Comparison of ENCODE assay signal across 8 mouse cellular contexts in genomic region chr7:114416021-114416845, GRCm38 (mm10). TPM values are rescaled to one million over a fixed set of nuclear protein-coding genes. Genes with fewer than 3 reads are reported as not detected.
DNase-seq lines count a peak whose midpoint lies in the region; ATAC-seq lines count a peak whose summit lies in the region.

No protein-coding gene starts in this region.

- H3K36me3 ChIP-seq in embryonic facial prominence, embryonic 12.5 days: no peaks in the 10 kb centered on the region
- no peaks in the 10 kb centered on the region for H3K36me3 ChIP-seq in heart, embryonic 14.5 days (ENCODE audit: control insufficient read depth, insufficient read depth, low read length)
- H3K36me3 ChIP-seq in liver, embryonic 12.5 days: no peaks in the 10 kb centered on the region
- no peaks in the 10 kb centered on the region for H3K36me3 ChIP-seq in stomach, embryonic 16.5 days (ENCODE audit: control insufficient read depth, insufficient read depth, low read length)

- peak overlapping the region; percentile 86 for H3K27ac ChIP-seq in embryonic facial prominence, embryonic 12.5 days
- peak overlapping the region; percentile 51 to 85; a peak in 3 of 4 replicates for H3K27ac ChIP-seq in heart, embryonic 14.5 days (replicated peaks in 1 of 2; ENCODE audit: control insufficient read depth in 1 of 2, insufficient read depth in 1 of 2, low read depth in 2 of 2, low read length in 2 of 2)
- H3K27ac ChIP-seq in liver, embryonic 12.5 days: peak overlapping the region; percentile 69; the same call in 1 of the 2 replicates
- peak overlapping the region; percentile 80 for H3K27ac ChIP-seq in stomach, embryonic 16.5 days (ENCODE audit: low read length)

- H3K4me3 ChIP-seq in embryonic facial prominence, embryonic 12.5 days: peak overlapping the region; percentile 89
- H3K4me3 ChIP-seq in heart, embryonic 14.5 days (ENCODE audit: control insufficient read depth in 1 of 2, insufficient read depth in 1 of 2, low read depth in 1 of 2, low read length in 2 of 2): peak overlapping the region; percentile 95 to 96
- H3K4me3 ChIP-seq in liver, embryonic 12.5 days: peak overlapping the region; percentile 77
- H3K4me3 ChIP-seq in stomach, embryonic 16.5 days (replicated peaks; ENCODE audit: low read length): peak overlapping the region; percentile 84

- H3K4me1 ChIP-seq in embryonic facial prominence, embryonic 12.5 days: peaks cover 15% of the 10 kb centered on the region; the same call in 1 of the 2 replicates
- peaks cover 2 to 8% of the 10 kb centered on the region in 2 experiments; a peak in 2 of 4 replicates for H3K4me1 ChIP-seq in heart, embryonic 14.5 days (ENCODE audit: control insufficient read depth in 2 of 2, insufficient read depth in 2 of 2, low read length in 2 of 2)
- peaks cover 19% of the 10 kb centered on the region; the same call in 1 of the 2 replicates for H3K4me1 ChIP-seq in liver, embryonic 12.5 days
- no peaks in the 10 kb centered on the region; the same call in none of the 2 replicates for H3K4me1 ChIP-seq in stomach, embryonic 16.5 days (ENCODE audit: control insufficient read depth, insufficient read depth, low read length)

- peak; percentile 64 to 69 for DNase-seq in B cell, adult 2 months
- DNase-seq in adrenal gland, postnatal 25 days: peak; percentile 20
- DNase-seq in kidney, postnatal 10 days: peak; percentile 49
- DNase-seq in naive thymus-derived CD4-positive, alpha-beta T cell, adult 2 months (ENCODE audit: low read depth): peak; percentile 65

- peak; percentile 76 for ATAC-seq in embryonic facial prominence, embryonic 12.5 days (ENCODE audit: insufficient number of reproducible peaks, insufficient read depth, low FRiP score, low TSS enrichment)
- ATAC-seq in heart, embryonic 14.5 days (ENCODE audit: insufficient number of reproducible peaks, insufficient read depth, low FRiP score, low read depth): peak; percentile 43
- peak; percentile 21; the same call in 1 of the 2 replicates for ATAC-seq in liver, embryonic 12.5 days
- peak; percentile 33; the same call in 1 of the 2 replicates for ATAC-seq in stomach, embryonic 16.5 days (ENCODE audit: insufficient read depth, low FRiP score)

- whole genome bisulfite sequencing in embryonic facial prominence, embryonic 12.5 days: under 1% methylated on average over 66 of the region's 66 CpGs
- under 1% methylated on average over 66 of the region's 66 CpGs for WGBS in heart, embryonic 14.5 days
- WGBS in liver, embryonic 12.5 days (ENCODE audit: insufficient replicate concordance): under 1% methylated on average over 45 of the region's 66 CpGs
- under 1% methylated on average over 63 of the region's 66 CpGs for WGBS in stomach, embryonic 16.5 days

- no peaks in the 10 kb centered on the region for H3K27me3 ChIP-seq in embryonic facial prominence, embryonic 12.5 days
- H3K27me3 ChIP-seq in heart, embryonic 14.5 days (ENCODE audit: control insufficient read depth, insufficient read depth, low read length): no peaks in the 10 kb centered on the region
- H3K27me3 ChIP-seq in liver, embryonic 12.5 days (replicated peaks): peaks cover 27% of the 10 kb centered on the region
- H3K27me3 ChIP-seq in stomach, embryonic 16.5 days (ENCODE audit: control insufficient read depth, insufficient read depth, low read length): no peaks in the 10 kb centered on the region

- H3K9ac ChIP-seq in embryonic facial prominence, embryonic 12.5 days: peak overlapping the region; percentile 85
- peak overlapping the region; percentile 84 for H3K9ac ChIP-seq in heart, embryonic 14.5 days (ENCODE audit: low read length)
- H3K9ac ChIP-seq in liver, embryonic 12.5 days: peak overlapping the region; percentile 81
- peak overlapping the region; percentile 87 for H3K9ac ChIP-seq in stomach, embryonic 16.5 days (ENCODE audit: low read length)

- peak overlapping the region; percentile 95 for H3K4me2 ChIP-seq in embryonic facial prominence, embryonic 12.5 days (replicated peaks)
- H3K4me2 ChIP-seq in heart, embryonic 14.5 days (ENCODE audit: low read length): peak overlapping the region; percentile 97
- H3K4me2 ChIP-seq in liver, embryonic 12.5 days: peak overlapping the region; percentile 96
- peak overlapping the region; percentile 91 for H3K4me2 ChIP-seq in stomach, embryonic 16.5 days (ENCODE audit: low read depth, low read length)

- H3K9me3 ChIP-seq in embryonic facial prominence, embryonic 12.5 days: no peaks in the 10 kb centered on the region
- no peaks in the 10 kb centered on the region for H3K9me3 ChIP-seq in heart, embryonic 14.5 days (ENCODE audit: control insufficient read depth, low read length)
- no peaks in the 10 kb centered on the region for H3K9me3 ChIP-seq in liver, embryonic 12.5 days (replicated peaks)
- no peaks in the 10 kb centered on the region for H3K9me3 ChIP-seq in stomach, embryonic 16.5 days (replicated peaks; ENCODE audit: control insufficient read depth, low read length)

RNA-seq across cellular contexts. Expression of gene Pde3b, which starts 1.2 kb away (rescaled TPM):
- total RNA-seq in adrenal gland, postnatal 25 days (2021): 22.9 and 33.1 TPM in 2 replicates
- 8.0 and 9.7 TPM in 2 replicates for polyA plus RNA-seq in embryonic facial prominence, embryonic 12.5 days (2016; fragmentation: Nextera tagmentation; extraction: Ambion mirVana)
- 7.5 and 8.9 TPM in 2 replicates for polyA plus RNA-seq in heart, embryonic 14.5 days (2014; fragmentation: Nextera tagmentation; extraction: Ambion mirVana)
- polyA plus RNA-seq in liver, embryonic 12.5 days (2016; fragmentation: Nextera tagmentation; extraction: Ambion mirVana): 5.1 and 5.2 TPM in 2 replicates
- polyA plus RNA-seq in stomach, embryonic 16.5 days (2015; fragmentation: Nextera tagmentation; extraction: Ambion mirVana): 2.6 and 3.5 TPM in 2 replicates

Comparison
In these comparisons a context has a peak if more than half of its experiments do, and no peak if none do; other contexts are left out.
1. Peak in every context shown above with its lines: DNase-seq, ATAC-seq, H3K4me3 ChIP-seq and H3K27ac ChIP-seq.
2. ATAC-seq: peak in every context shown above with its lines; median percentile 76 in embryonic facial prominence, embryonic 12.5 days; 43 in heart, embryonic 14.5 days; 33 in stomach, embryonic 16.5 days; 21 in liver, embryonic 12.5 days.